Mouse (Mus musculus): ENCODE data around the gene Npc2. TPM values are rescaled to one million over a fixed set of nuclear protein-coding genes. Genes with fewer than 3 reads are reported as not detected.
A peak's percentile ranks its signal among the peaks of the same experiment; 100 is the strongest.

Npc2 gene
- polyA plus RNA-seq, 1 experiment, result 89.0 TPM

DNA sequence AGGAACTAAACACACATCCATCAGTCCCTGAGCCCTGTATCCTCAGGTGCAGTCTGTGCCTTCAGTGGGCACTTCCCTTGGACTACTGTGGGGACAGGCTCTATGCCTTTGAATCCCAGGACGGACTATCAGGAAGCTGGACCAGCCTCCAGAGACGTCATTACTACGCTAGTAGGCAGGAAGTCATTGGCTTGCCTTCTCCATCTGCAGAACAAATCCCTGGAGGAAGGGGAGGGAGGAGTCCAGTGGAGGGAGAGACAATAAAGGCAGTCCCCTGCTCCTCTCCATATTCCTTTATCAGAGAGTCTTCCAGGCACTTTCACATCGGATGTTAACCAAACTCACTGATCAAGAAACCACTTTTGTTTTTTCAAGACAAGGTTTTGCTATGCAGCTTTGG, 38.6 kb upstream of the Npc2 start:
- H3K27ac ChIP-seq (ENCODE audit: insufficient read depth, low read depth, low read length), result no peak overlapping the region
- no peaks in the 10 kb centered on the region for H3K27me3 ChIP-seq (ENCODE audit: control insufficient read depth, insufficient read depth, low read length)
- no peaks in the 10 kb centered on the region for H3K4me1 ChIP-seq (ENCODE audit: control insufficient read depth, insufficient read depth, insufficient read length, low read length)
- no peak for TF ChIP-seq CTCF (IDR thresholded peaks at IDR 0.05; ENCODE audit: extremely low read depth, insufficient read length, insufficient replicate concordance, low read depth, low read length)
- TF ChIP-seq POLR2A (IDR thresholded peaks at IDR 0.05; ENCODE audit: low read depth, low read length), result no peak
- 73% methylated on average over 4 of the region's 4 CpGs for WGBS
- H3K4me3 ChIP-seq (ENCODE audit: low read depth, low read length), result no peak overlapping the region
- no peaks in the 10 kb centered on the region for H3K36me3 ChIP-seq (ENCODE audit: control insufficient read depth, insufficient read depth, low read length)

DNA sequence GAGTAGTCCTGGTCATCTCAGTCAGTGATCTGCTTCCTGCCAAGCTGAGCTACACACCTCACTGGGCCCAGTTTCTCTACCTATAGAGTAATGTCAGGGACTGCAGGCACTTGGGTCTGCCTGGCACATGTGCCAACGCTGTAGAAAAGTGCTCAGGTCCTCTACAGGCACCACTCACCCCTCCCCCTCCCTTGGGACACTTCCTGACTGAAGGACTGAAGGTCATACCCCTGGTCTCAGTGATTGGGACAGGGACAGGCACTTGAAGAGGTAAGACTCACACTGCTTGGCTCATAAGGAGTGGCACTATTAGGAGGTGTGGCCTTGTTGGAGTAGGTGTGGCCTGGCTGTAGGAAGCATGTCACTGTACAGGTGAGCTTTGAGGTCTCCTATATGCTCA, 37.9 kb upstream of the Npc2 start:
- Histone ChIP-seq H3K4me1 (ENCODE audit: control insufficient read depth, insufficient read depth, insufficient read length, low read length) (peaks cover 5% of the 10 kb centered on the region), H3K27ac (ENCODE audit: insufficient read depth, low read depth, low read length) (no peak overlapping the region), H3K27me3 (ENCODE audit: control insufficient read depth, insufficient read depth, low read length) (no peaks in the 10 kb centered on the region), H3K36me3 (ENCODE audit: control insufficient read depth, insufficient read depth, low read length) (no peaks in the 10 kb centered on the region), H3K4me3 (ENCODE audit: low read depth, low read length) (no peak overlapping the region)
- TF ChIP-seq POLR2A (IDR thresholded peaks at IDR 0.05; ENCODE audit: low read depth, low read length), result no peak
- no peak for TF ChIP-seq CTCF (IDR thresholded peaks at IDR 0.05; ENCODE audit: extremely low read depth, insufficient read length, insufficient replicate concordance, low read depth, low read length)
- WGBS, result 70% methylated on average over 1 of the region's 1 CpGs

DNA sequence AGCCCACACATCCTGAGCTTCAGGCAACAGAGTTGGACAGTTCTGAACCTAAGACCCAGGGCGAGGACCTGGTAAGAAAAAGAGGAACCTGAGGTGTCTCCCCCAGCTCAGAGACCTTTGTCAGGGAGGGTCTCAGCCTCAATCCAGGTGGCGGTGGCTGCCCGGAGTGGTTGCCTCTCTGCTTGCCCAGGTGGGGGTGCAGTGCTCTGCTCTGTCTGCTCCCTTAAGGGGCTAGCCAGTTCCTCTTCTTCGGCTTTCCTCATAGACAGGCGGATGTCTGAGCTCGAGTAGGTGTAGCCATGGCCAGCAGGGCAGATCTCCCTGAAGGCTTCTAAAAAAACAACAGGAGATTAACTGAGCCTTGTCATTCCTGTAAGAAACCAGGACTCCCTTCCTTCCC, 36.1 kb upstream of the Npc2 start:
- Histone ChIP-seq H3K27me3 (ENCODE audit: control insufficient read depth, insufficient read depth, low read length) (no peaks in the 10 kb centered on the region), H3K27ac (ENCODE audit: insufficient read depth, low read depth, low read length) (no peak overlapping the region), H3K4me3 (ENCODE audit: low read depth, low read length) (no peak overlapping the region), H3K4me1 (ENCODE audit: control insufficient read depth, insufficient read depth, insufficient read length, low read length) (peaks cover 13% of the 10 kb centered on the region), H3K36me3 (ENCODE audit: control insufficient read depth, insufficient read depth, low read length) (no peaks in the 10 kb centered on the region)
- 73% methylated on average over 6 of the region's 6 CpGs for WGBS
- no peak for TF ChIP-seq POLR2A (IDR thresholded peaks at IDR 0.05; ENCODE audit: low read depth, low read length)
- no peak for TF ChIP-seq CTCF (IDR thresholded peaks at IDR 0.05; ENCODE audit: extremely low read depth, insufficient read length, insufficient replicate concordance, low read depth, low read length)

- Histone ChIP-seq H3K27ac (ENCODE audit: insufficient read depth, low read depth, low read length) (no peak overlapping the region), H3K36me3 (ENCODE audit: control insufficient read depth, insufficient read depth, low read length) (no peaks in the 10 kb centered on the region), H3K4me1 (ENCODE audit: control insufficient read depth, insufficient read depth, insufficient read length, low read length) (peaks cover 13% of the 10 kb centered on the region), H3K4me3 (ENCODE audit: low read depth, low read length) (no peak overlapping the region), H3K27me3 (ENCODE audit: control insufficient read depth, insufficient read depth, low read length) (no peaks in the 10 kb centered on the region)
- TF ChIP-seq POLR2A (IDR thresholded peaks at IDR 0.05; ENCODE audit: low read depth, low read length), result no peak
- TF ChIP-seq CTCF (IDR thresholded peaks at IDR 0.05; ENCODE audit: extremely low read depth, insufficient read length, insufficient replicate concordance, low read depth, low read length), result no peak
- 82% methylated on average over 13 of the region's 13 CpGs for WGBS
These were observed 34.4 kb upstream of the Npc2 start for GRCm38 (mm10) chr12:84807351-84807750.

DNA sequence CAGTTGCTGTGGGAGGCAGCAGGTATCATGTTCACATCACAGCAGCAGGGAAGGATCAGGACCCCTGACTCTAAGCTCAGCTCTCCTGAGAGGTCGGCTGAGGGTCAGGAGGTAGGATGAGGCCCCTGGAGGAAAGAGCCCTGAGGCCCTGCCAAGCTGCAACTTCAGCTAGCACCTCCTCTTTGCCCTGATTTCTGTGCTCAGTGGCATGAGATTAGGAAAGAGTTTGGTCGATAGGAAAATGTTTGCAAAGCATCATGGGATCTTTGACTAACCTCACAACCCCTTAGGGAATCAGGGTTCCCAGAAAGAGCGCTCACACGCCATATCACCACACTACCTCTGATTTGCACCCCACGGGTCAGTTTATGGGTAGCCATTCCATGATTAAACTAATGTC, 33.8 kb upstream of the Npc2 start:
- Histone ChIP-seq H3K27ac (ENCODE audit: insufficient read depth, low read depth, low read length) (no peak overlapping the region), H3K36me3 (ENCODE audit: control insufficient read depth, insufficient read depth, low read length) (no peaks in the 10 kb centered on the region), H3K4me3 (ENCODE audit: low read depth, low read length) (no peak overlapping the region), H3K4me1 (ENCODE audit: control insufficient read depth, insufficient read depth, insufficient read length, low read length) (peaks cover 13% of the 10 kb centered on the region), H3K27me3 (ENCODE audit: control insufficient read depth, insufficient read depth, low read length) (no peaks in the 10 kb centered on the region)
- 36% methylated on average over 5 of the region's 5 CpGs for WGBS
- no peak for TF ChIP-seq POLR2A (IDR thresholded peaks at IDR 0.05; ENCODE audit: low read depth, low read length)
- no peak for TF ChIP-seq CTCF (IDR thresholded peaks at IDR 0.05; ENCODE audit: extremely low read depth, insufficient read length, insufficient replicate concordance, low read depth, low read length)

GRCm38 (mm10) chr12:84806010-84806409, 33.1 kb upstream of the Npc2 start:
- whole genome bisulfite sequencing, result 14% methylated on average over 1 of the region's 1 CpGs
- no peaks in the 10 kb centered on the region for H3K27me3 ChIP-seq (ENCODE audit: control insufficient read depth, insufficient read depth, low read length)
- peak overlapping the region; percentile 61; the same call in 1 of the 2 replicates for H3K27ac ChIP-seq (ENCODE audit: insufficient read depth, low read depth, low read length)
- no peak for TF ChIP-seq POLR2A (IDR thresholded peaks at IDR 0.05; ENCODE audit: low read depth, low read length)
- TF ChIP-seq CTCF (IDR thresholded peaks at IDR 0.05; ENCODE audit: extremely low read depth, insufficient read length, insufficient replicate concordance, low read depth, low read length), result no peak
- H3K4me1 ChIP-seq (ENCODE audit: control insufficient read depth, insufficient read depth, insufficient read length, low read length), result peaks cover 13% of the 10 kb centered on the region
- H3K4me3 ChIP-seq (ENCODE audit: low read depth, low read length), result no peak overlapping the region
- H3K36me3 ChIP-seq (ENCODE audit: control insufficient read depth, insufficient read depth, low read length), result no peaks in the 10 kb centered on the region

GRCm38 (mm10) chr12:84805228-84805842, 32.4 kb upstream of the Npc2 start:
- Histone ChIP-seq H3K36me3 (ENCODE audit: control insufficient read depth, insufficient read depth, low read length) (no peaks in the 10 kb centered on the region), H3K27me3 (ENCODE audit: control insufficient read depth, insufficient read depth, low read length) (no peaks in the 10 kb centered on the region), H3K4me1 (ENCODE audit: control insufficient read depth, insufficient read depth, insufficient read length, low read length) (peaks cover 13% of the 10 kb centered on the region), H3K27ac (ENCODE audit: insufficient read depth, low read depth, low read length) (peak overlapping the region; percentile 61; the same call in 1 of the 2 replicates), H3K4me3 (ENCODE audit: low read depth, low read length) (no peak overlapping the region)
- TF ChIP-seq POLR2A (IDR thresholded peaks at IDR 0.05; ENCODE audit: low read depth, low read length) (no peak), CTCF (IDR thresholded peaks at IDR 0.05; ENCODE audit: extremely low read depth, insufficient read length, insufficient replicate concordance, low read depth, low read length) (no peak)
- WGBS, result 23% methylated on average over 9 of the region's 9 CpGs

All from small intestine, adult 2 months (tissue).